Mouse (Mus musculus) cortical plate, adult 2 months (tissue): ENCODE measurements at regions not wholly inside any gene's neighbourhood (a gene's known extent, or its start where the extent isn't known, plus 50 kb on each side); places are given as distances from the start of the nearest gene placed in this dataset.
"Not testable (repeated sequence)": the region's sequence is repeated elsewhere in the genome, so short reads cannot be mapped to it uniquely, and the experiment has no call there.

Source experiments
- H3K27ac ChIP-seq: fragments of 200-500 bp; 2 replicates; pipeline ENCODE4 v1.5.1; 2012; ENCODE audit warnings: low read length, control low read depth, inconsistent platforms; ENCODE audit not compliant: insufficient read depth
- H3K4me1 ChIP-seq: fragments of 200-500 bp; 2 replicates; pipeline ENCODE4 v1.6.1; 2011; ENCODE audit warnings: low read length; ENCODE audit not compliant: control insufficient read depth, insufficient read depth
- H3K4me3 ChIP-seq: fragments of 200-500 bp; 2 replicates; pipeline ENCODE4 v1.5.1; 2011; ENCODE audit warnings: mild to moderate bottlenecking, low read length, control low read depth; ENCODE audit not compliant: insufficient read depth
- CTCF ChIP-seq: fragments of 200-500 bp; IDR thresholded peaks from 2 replicates; pipeline ENCODE4 v1.5.1; 2011; ENCODE audit warnings: mild to moderate bottlenecking, control low read depth, low read length; ENCODE audit not compliant: insufficient read depth; ENCODE audit errors: extremely low read depth
- POLR2A ChIP-seq: fragments of 200-500 bp; IDR thresholded peaks from 2 replicates; pipeline ENCODE4 v1.6.1; 2011; ENCODE audit warnings: mild to moderate bottlenecking, low read length, control low read depth; ENCODE audit not compliant: insufficient read depth; ENCODE audit errors: extremely low read depth

GRCm38 (mm10) chrX:103129347-103129746 is 57.1 kb downstream of the Nap1l2 start:
- H3K27ac ChIP-seq, H3K4me1 ChIP-seq, H3K4me3 ChIP-seq: not testable (repeated sequence)

DNA sequence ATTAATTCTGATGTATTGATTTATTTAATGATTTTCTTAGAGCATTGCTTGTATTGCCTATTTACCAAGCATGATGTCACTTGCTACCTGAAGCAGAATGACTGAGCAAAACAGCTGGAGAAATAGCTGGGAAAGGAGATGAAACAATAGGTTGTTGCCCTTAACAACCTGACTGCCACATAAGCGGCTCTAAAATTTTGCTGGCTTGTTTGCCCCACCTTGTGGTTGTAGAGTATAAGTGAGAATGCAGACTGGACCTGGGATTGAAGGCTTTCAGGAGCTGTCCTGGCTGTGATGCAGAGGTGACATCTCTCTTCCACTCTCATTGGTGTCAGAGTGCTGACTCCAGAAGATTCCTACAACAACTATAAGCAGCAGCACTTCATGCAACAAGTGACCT is 77.3 kb downstream of the Nap1l2 start:
- H3K27ac ChIP-seq: no peak overlapping the region
- no peak overlapping the region for H3K4me3 ChIP-seq
- no peaks in the 10 kb centered on the region for H3K4me1 ChIP-seq
- TF ChIP-seq CTCF (peak; percentile 51), POLR2A (no peak)

DNA sequence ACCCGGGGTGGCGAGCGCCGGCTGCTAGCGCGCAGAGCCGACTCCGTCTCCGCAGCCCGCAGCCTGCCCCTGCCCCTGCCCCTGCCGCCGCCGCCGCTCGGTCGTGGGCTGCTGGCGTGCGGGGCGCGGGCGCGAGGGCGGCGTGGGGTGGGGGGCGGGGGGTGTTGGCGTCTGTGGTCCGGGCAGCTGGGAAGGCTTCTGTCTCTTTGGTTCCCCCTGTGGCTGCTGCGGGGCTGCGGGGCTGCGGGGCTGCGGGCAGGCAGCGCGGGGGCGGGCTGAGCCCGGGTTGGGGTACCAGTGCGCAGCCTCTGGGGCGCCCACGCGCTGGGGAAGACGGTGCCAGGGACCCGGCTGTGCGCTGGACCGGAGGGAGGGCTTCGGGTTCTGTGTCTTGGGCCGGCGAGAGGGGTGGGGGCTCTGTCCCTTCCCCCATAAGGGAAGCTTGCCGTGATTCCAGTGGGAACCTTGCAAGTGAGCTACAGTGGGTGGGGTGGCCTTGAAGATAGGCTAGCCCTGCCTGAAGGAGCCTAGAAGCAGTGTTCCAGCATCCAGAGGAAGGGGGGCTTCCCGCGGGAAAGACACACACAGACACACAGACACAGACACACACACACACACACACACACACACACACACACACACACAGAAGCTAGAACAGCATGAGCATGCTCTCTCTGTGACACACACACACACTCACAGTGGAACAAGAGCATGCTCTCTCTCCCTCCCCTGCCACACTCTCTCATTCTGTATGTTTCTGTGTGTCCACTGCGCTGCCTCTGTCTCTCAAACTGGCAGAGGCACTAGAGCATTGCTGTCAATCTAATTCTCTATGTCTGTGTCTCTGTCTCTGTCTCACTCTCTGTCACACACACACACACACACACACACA is 118.5 kb downstream of the Nap1l2 start:
- not testable (repeated sequence) for H3K4me3 ChIP-seq, H3K4me1 ChIP-seq, H3K27ac ChIP-seq

DNA sequence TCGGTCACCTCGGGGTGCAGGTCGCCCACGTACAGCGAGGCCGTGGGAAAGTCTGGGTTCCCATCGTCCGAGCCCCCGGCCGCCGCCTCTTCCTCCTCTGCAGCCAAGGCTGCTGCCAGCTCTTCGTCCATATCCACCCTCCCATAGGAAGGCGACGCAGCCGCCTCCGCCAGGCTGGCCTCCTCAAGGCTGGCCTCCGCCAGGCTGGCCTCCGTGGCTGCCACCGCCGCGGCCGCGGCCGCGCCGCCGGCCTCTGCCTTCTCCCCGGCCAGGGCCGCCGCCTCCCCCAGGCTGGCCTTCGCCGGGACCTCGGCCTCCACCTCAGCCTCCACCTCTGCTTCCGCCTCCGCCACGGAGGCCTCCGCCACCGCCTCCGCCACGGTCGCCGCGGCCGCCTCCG is 119.3 kb downstream of the Nap1l2 start:
- not testable (repeated sequence) for H3K4me3 ChIP-seq, H3K27ac ChIP-seq, H3K4me1 ChIP-seq

GRCm38 (mm10) chrX:103026256-103027028 is 98.3 kb downstream of the 1700018G05Rik start:
- Histone ChIP-seq H3K4me3 (no peak overlapping the region), H3K27ac (no peak overlapping the region), H3K4me1 (no peaks in the 10 kb centered on the region)
- no peak for TF ChIP-seq POLR2A
- TF ChIP-seq CTCF: no peak

- peak; percentile 11; the same call in 1 of the 2 replicates for TF ChIP-seq CTCF
- not testable (repeated sequence) for H3K27ac ChIP-seq, H3K4me3 ChIP-seq, H3K4me1 ChIP-seq
These were observed 97.3 kb downstream of the 1700018G05Rik start for GRCm38 (mm10) chrX:103025495-103025894.

GRCm38 (mm10) chrX:103013425-103014057 is 85.4 kb downstream of the 1700018G05Rik start:
- not testable (repeated sequence) for H3K4me1 ChIP-seq, H3K27ac ChIP-seq, H3K4me3 ChIP-seq

DNA sequence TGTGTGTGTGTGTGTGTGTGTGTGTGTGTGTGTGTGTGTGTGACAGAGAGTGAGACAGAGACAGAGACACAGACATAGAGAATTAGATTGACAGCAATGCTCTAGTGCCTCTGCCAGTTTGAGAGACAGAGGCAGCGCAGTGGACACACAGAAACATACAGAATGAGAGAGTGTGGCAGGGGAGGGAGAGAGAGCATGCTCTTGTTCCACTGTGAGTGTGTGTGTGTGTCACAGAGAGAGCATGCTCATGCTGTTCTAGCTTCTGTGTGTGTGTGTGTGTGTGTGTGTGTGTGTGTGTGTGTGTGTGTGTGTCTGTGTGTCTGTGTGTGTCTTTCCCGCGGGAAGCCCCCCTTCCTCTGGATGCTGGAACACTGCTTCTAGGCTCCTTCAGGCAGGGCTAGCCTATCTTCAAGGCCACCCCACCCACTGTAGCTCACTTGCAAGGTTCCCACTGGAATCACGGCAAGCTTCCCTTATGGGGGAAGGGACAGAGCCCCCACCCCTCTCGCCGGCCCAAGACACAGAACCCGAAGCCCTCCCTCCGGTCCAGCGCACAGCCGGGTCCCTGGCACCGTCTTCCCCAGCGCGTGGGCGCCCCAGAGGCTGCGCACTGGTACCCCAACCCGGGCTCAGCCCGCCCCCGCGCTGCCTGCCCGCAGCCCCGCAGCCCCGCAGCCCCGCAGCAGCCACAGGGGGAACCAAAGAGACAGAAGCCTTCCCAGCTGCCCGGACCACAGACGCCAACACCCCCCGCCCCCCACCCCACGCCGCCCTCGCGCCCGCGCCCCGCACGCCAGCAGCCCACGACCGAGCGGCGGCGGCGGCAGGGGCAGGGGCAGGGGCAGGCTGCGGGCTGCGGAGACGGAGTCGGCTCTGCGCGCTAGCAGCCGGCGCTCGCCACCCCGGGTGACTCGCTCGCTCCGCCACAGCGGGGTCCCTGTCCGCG is 84.4 kb downstream of the 1700018G05Rik start:
- H3K27ac ChIP-seq, H3K4me1 ChIP-seq: not testable (repeated sequence)

DNA sequence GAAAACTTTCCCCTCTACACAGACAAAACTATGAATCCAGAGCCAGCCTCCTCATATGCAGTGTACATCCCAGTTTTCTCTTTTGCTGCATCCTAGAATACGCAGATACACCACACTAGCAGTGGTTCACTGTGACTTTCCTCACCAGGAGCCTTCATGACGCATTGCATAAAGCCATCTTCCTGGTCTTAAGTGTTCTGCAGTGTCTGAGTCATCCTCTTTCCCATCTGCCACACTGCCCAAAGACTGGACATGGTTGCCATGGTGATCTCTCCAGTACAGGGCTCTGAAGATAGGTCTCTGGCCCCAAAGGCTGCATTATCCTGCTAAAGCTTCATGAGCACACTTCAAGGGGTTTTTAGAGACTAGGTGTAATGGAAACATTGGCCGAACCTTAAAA is 65.8 kb downstream of the 1700018G05Rik start:
- H3K4me3 ChIP-seq, H3K4me1 ChIP-seq, H3K27ac ChIP-seq: not testable (repeated sequence)

More for the DNA sequence above, 84.4 kb downstream of the 1700018G05Rik start:
- not testable (repeated sequence) for H3K4me3 ChIP-seq
